Mouse (Mus musculus) testis, postnatal 10 days (tissue): Measurements from ENCODE around the gene Stat5a.
A peak's percentile ranks its signal among the peaks of the same experiment; 100 is the strongest.

Experiments
- DNase-seq: peaks from one replicate; pipeline ENCODE4 v3.0.0; 2021; ENCODE audit warnings: low spot score

Gene Stat5a

GRCm38 (mm10) chr11:100836923-100837702 is 22.0 kb upstream of the Stat5a start:
- DNase-seq: no peak

DNA sequence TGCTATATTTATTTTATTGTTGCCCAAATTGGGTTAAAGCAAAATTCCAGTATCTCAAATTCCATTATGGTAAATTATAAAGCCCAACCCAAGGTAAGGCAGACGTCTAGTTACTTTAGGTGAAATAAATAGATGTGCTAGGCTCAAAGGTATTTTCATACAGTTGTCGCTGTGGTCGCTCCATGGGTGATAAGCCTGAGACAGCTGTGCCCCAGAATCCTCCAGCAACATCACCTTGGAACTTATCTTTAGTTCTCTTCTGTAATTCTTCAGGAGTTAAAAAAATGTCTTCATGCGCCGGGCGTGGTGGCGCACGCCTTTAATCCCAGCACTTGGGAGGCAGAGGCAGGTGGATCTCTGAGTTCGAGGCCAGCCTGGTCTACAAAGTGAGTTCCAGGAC is 20.3 kb upstream of the Stat5a start:
- no peak for DNase-seq

DNA sequence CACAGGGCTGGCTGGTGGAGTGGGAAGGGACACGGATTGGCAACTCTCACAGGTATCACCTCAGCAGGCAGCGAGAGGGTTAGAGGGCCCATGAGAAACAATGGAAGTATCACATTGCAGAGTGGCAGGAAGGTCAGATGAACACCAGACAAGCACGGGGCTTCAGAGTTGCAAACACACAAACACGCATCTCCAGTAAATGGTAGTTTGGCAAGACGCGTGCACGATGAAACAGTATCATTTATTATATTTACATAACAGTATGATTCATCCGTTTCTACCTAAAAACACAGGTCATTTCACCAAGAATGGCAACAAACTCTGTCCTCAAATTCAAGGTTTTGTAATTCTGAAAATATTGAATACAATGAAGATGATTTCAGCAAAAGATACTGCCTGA is 19.6 kb upstream of the Stat5a start:
- DNase-seq: no peak

- DNase-seq: no peak
Measured at GRCm38 (mm10) chr11:100840866-100841265, 18.3 kb upstream of the Stat5a start.

GRCm38 (mm10) chr11:100842025-100842424 is 17.1 kb upstream of the Stat5a start:
- DNase-seq: no peak

- DNase-seq: no peak
Measured at GRCm38 (mm10) chr11:100843070-100843669, 16.0 kb upstream of the Stat5a start.

GRCm38 (mm10) chr11:100844121-100844520 is 15.0 kb upstream of the Stat5a start:
- DNase-seq: no peak

DNA sequence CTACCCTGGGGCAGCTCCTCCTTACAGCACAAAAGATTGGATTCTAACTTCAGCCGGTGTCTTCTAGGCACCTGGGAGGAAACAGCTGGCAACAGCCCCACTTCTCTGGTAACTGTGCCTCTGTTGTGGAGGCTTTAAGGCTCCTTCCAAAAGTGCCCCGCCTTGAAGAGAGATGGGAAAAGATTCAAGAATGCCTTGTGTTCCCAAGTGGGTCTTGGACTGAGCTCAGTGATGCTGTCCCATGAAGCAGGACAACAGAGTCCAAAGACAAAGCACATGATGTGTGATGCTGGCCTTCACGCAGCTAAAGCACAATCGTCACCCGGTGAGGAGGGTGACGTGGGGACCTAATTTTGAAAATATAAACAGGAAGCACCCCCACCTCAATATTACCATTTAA is 13.4 kb upstream of the Stat5a start:
- no peak for DNase-seq

- DNase-seq: no peak
Measured at GRCm38 (mm10) chr11:100847572-100847971, 11.6 kb upstream of the Stat5a start.

GRCm38 (mm10) chr11:100848080-100848479 is 11.1 kb upstream of the Stat5a start:
- no peak for DNase-seq

DNA sequence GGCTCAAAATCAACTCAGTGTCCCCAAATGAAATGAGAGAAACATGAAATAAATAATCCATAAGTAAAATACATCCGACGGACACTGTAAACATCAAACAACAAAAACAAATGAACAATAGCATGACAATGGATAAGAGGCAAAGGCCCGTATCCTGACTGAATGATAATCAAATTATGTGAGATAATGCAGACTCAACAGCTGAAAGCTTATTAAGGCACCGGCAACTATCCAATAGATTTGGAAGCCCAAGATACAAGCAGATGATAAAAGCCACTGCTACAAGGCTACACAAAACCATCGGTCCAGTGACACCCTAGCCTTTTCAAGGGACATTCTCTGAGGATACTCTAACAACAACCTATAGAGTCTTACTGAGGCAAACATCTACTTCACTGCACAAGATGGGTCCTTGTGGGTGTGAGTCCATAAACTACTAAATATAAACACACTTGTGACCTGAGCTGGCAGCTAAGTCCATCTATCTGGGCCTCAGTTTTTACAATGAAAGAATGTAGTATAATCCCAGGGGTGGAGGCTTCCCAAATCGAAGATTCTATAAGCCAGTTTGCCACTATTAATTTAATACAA is 10.3 kb upstream of the Stat5a start:
- DNase-seq: no peak

GRCm38 (mm10) chr11:100849456-100850037 is 9.6 kb upstream of the Stat5a start:
- no peak for DNase-seq

GRCm38 (mm10) chr11:100850038-100850777 is 8.9 kb upstream of the Stat5a start, which contains the start of gene Stat5b:
Gene Stat5b (minus strand): TSS chr11:100850724.
- DNase-seq: peak; percentile 85

DNA sequence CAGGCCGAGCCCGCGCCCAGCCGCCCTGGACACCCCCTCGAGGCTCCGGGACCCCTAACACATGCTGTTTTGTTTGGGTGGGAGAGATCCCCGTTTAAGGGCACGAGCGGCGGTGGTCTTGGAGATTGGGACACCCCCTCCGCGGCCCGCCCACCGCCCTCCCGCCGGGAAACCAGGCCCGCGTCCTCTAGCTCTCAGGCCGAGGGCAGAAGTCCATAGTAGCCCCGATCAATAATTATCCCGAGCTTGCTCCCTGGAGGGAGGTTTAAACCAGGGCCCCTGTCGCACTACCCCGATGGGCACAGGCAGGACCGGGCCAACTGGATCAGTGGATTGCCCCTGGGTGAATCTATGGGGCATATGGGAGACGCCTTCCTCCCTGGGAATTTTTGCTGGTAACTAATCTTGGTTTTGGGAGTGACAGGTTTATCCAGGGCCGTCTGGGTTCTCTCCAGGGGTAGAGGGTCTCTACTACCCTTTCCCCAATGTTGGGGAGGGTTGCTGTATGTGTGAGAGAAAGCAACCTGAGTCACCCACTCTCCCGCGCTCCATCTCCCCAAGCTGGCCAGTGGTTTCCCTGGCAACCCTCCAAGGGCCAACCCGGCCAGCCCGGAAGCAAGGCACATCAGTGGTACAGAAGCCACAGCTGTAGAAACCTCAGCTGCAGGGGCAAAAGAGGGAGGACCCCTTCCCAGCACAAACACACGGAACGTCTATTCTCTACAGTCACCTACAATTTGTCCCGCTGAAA is 8.2 kb upstream of the Stat5a start:
- peak; percentile 83 for DNase-seq

- DNase-seq: no peak
Measured at GRCm38 (mm10) chr11:100852088-100852487, 7.1 kb upstream of the Stat5a start.

DNA sequence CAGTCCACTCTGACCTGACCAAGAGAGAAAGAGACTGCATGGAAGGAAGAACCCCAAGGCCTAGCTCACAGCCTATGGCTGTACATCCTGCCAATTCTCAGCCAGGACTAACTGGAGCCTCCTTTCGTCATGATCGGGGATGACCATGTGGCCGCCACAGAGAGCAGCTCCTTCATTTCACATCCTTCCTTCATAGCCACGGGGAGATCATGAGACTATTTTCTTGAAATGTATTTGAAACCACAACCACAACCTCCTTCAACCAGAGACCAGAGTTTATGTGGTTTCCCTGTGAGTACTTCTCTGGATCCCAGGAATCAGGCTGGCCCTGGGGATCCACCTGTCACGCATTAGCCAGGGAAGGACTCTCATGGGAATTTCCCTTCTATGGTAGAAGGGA is 6.1 kb upstream of the Stat5a start:
- DNase-seq: no peak

DNA sequence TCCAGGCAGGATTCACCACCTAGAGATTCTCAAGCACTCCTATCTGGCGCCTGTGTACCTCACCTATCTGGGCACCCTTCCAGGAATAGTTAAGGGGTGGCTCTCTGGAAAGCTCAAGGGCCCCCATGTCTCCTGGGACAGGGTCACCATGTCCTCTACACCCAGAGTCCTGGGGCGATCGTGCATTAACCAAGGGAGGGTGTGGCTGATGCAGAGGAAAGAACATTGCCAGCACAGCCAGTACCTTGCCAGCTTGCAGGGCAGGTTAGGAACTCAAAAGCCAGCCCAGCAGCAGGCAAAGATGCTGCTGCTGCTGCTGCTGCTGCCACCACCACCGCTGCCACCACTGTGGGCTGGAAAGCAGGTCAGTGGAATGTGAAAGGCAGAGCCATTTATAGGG is 4.9 kb upstream of the Stat5a start:
- DNase-seq: no peak

DNA sequence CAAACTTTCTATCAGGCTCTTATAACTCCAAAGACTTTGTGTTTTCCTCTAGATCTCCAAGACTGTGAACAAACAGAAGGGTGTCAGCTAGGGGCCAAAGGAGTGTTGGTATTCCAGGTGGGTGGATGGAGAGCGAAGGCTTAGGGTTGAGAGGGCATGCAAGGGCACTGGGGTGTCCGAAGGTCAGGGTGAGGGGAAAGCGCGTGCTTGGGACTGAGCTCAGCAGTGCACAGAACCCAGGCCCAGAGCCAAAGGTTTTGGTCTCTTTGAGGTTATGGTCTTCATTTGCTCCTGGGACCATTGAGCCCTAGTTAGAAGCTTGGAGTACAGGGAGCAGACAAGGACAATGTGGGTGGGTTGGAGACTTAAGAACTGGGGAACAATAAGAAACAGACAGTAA is 4.0 kb upstream of the Stat5a start:
- DNase-seq: no peak

DNA sequence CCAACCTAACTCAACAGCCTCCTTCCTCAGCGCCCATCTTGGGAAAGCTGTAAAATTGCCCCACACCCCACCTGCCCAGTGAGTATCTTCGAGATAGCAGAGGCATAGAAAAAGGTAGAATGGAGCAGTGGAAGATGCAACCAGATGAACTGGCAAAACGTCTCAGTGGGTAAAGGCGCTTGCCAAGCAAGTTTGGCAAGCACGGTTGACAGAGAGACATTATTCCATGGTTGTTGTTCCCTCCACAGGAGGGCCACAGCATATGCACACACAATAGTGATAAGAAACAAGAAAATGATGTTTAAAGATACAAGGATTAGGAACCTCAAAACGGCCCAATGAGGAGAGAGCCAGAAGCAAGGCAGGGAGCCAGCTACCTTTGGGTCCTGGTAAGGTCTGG is 1.2 kb upstream of the Stat5a start:
- DNase-seq: no peak

GRCm38 (mm10) chr11:100859579-100860075 is 476 bp downstream of the Stat5a start:
- DNase-seq: no peak
